Mouse (Mus musculus): Measurements from ENCODE around the gene Naa30. TPM values are rescaled to one million over a fixed set of nuclear protein-coding genes. Genes with fewer than 3 reads are reported as not detected.

The Naa30 gene
- polyA plus RNA-seq, 1 experiment from 2014 or later: 14.0 TPM

GRCm38 (mm10) chr14:49158143-49158925 is 13.7 kb upstream of the Naa30 start:
- no peaks in the 10 kb centered on the region for H3K9me3 ChIP-seq (ENCODE audit: control insufficient read depth, low read length)
- DNase-seq (ENCODE audit: low spot score) (no peak), ATAC-seq (ENCODE audit: low read depth) (no peak)
- H3K9ac ChIP-seq (ENCODE audit: low read depth, low read length): no peak overlapping the region
- no peaks in the 10 kb centered on the region for H3K27me3 ChIP-seq (replicated peaks; ENCODE audit: control insufficient read depth, insufficient read depth, low read length)
- H3K27ac ChIP-seq (replicated peaks; ENCODE audit: low read depth, low read length): no peak overlapping the region
- H3K4me3 ChIP-seq (ENCODE audit: low read depth, low read length): no peak overlapping the region
- H3K4me2 ChIP-seq (ENCODE audit: low read depth, low read length): no peak overlapping the region
- H3K36me3 ChIP-seq (ENCODE audit: control insufficient read depth, insufficient read depth, low read length): no peaks in the 10 kb centered on the region
- 64% methylated on average over 16 of the region's 16 CpGs for WGBS
- H3K4me1 ChIP-seq (ENCODE audit: control insufficient read depth, insufficient read depth, low read length): no peaks in the 10 kb centered on the region

- Histone ChIP-seq H3K4me1 (ENCODE audit: control insufficient read depth, insufficient read depth, low read length) (peaks cover 18% of the 10 kb centered on the region), H3K9me3 (ENCODE audit: control insufficient read depth, low read length) (no peaks in the 10 kb centered on the region), H3K4me3 (ENCODE audit: low read depth, low read length) (peak overlapping the region; percentile 94), H3K4me2 (ENCODE audit: low read depth, low read length) (peak overlapping the region; percentile 94), H3K36me3 (ENCODE audit: control insufficient read depth, insufficient read depth, low read length) (0 out of 2 replicates have a peak, but pooled peaks cover 8% of the 10 kb centered on the region), H3K27ac (replicated peaks; ENCODE audit: low read depth, low read length) (no peak overlapping the region), H3K27me3 (replicated peaks; ENCODE audit: control insufficient read depth, insufficient read depth, low read length) (no peaks in the 10 kb centered on the region), H3K9ac (ENCODE audit: low read depth, low read length) (peak overlapping the region; percentile 95; the same call in 1 of the 2 replicates)
- DNase-seq (ENCODE audit: low spot score) (peak; percentile 4), ATAC-seq (ENCODE audit: low read depth) (no peak)
- 30% methylated on average over 8 of the region's 8 CpGs for WGBS
These were observed 740 bp upstream of the Naa30 start for GRCm38 (mm10) chr14:49171286-49171685.

GRCm38 (mm10) chr14:49172582-49172988 is 559 bp downstream of the Naa30 start:
- under 1% methylated on average over 18 of the region's 46 CpGs for WGBS
- peak; percentile 84 for ATAC-seq (ENCODE audit: low read depth)
- Histone ChIP-seq H3K9me3 (ENCODE audit: control insufficient read depth, low read length) (no peaks in the 10 kb centered on the region), H3K9ac (ENCODE audit: low read depth, low read length) (peak overlapping the region; percentile 95), H3K27me3 (replicated peaks; ENCODE audit: control insufficient read depth, insufficient read depth, low read length) (no peaks in the 10 kb centered on the region), H3K27ac (replicated peaks; ENCODE audit: low read depth, low read length) (peak overlapping the region; percentile 75), H3K4me2 (ENCODE audit: low read depth, low read length) (peak overlapping the region; percentile 94), H3K36me3 (ENCODE audit: control insufficient read depth, insufficient read depth, low read length) (0 out of 2 replicates have a peak, but pooled peaks cover 8% of the 10 kb centered on the region), H3K4me1 (ENCODE audit: control insufficient read depth, insufficient read depth, low read length) (peaks cover 19% of the 10 kb centered on the region), H3K4me3 (ENCODE audit: low read depth, low read length) (peak overlapping the region; percentile 94)
- peak; percentile 51 for DNase-seq (ENCODE audit: low spot score)

GRCm38 (mm10) chr14:49173290-49174135 is 1.5 kb downstream of the Naa30 start:
- Histone ChIP-seq H3K4me2 (ENCODE audit: low read depth, low read length) (peak overlapping the region; percentile 94), H3K27me3 (replicated peaks; ENCODE audit: control insufficient read depth, insufficient read depth, low read length) (no peaks in the 10 kb centered on the region), H3K4me1 (ENCODE audit: control insufficient read depth, insufficient read depth, low read length) (peaks cover 19% of the 10 kb centered on the region), H3K4me3 (ENCODE audit: low read depth, low read length) (peak overlapping the region; percentile 94), H3K9ac (ENCODE audit: low read depth, low read length) (peak overlapping the region; percentile 95), H3K9me3 (ENCODE audit: control insufficient read depth, low read length) (no peaks in the 10 kb centered on the region), H3K36me3 (ENCODE audit: control insufficient read depth, insufficient read depth, low read length) (0 out of 2 replicates have a peak, but pooled peaks cover 8% of the 10 kb centered on the region), H3K27ac (replicated peaks; ENCODE audit: low read depth, low read length) (peak overlapping the region; percentile 75; the same call in 1 of the 2 replicates)
- DNase-seq (ENCODE audit: low spot score): no peak
- ATAC-seq (ENCODE audit: low read depth): no peak
- WGBS: 48% methylated on average over 16 of the region's 16 CpGs

- DNase-seq (ENCODE audit: low spot score) (no peak), ATAC-seq (ENCODE audit: low read depth) (no peak)
- Histone ChIP-seq H3K27ac (replicated peaks; ENCODE audit: low read depth, low read length) (no peak overlapping the region), H3K9me3 (ENCODE audit: control insufficient read depth, low read length) (no peaks in the 10 kb centered on the region), H3K9ac (ENCODE audit: low read depth, low read length) (no peak overlapping the region), H3K36me3 (ENCODE audit: control insufficient read depth, insufficient read depth, low read length) (peaks cover 35% of the 10 kb centered on the region), H3K4me2 (ENCODE audit: low read depth, low read length) (no peak overlapping the region), H3K27me3 (replicated peaks; ENCODE audit: control insufficient read depth, insufficient read depth, low read length) (no peaks in the 10 kb centered on the region), H3K4me3 (ENCODE audit: low read depth, low read length) (no peak overlapping the region), H3K4me1 (ENCODE audit: control insufficient read depth, insufficient read depth, low read length) (peaks cover 4% of the 10 kb centered on the region; the same call in 1 of the 2 replicates)
- WGBS: 73% methylated on average over 3 of the region's 3 CpGs
These were observed 7.7 kb downstream of the Naa30 start for GRCm38 (mm10) chr14:49179736-49180135.

- peaks cover 61% of the 10 kb centered on the region for H3K36me3 ChIP-seq (ENCODE audit: control insufficient read depth, insufficient read depth, low read length)
- H3K9me3 ChIP-seq (ENCODE audit: control insufficient read depth, low read length): no peaks in the 10 kb centered on the region
- H3K4me1 ChIP-seq (ENCODE audit: control insufficient read depth, insufficient read depth, low read length): no peaks in the 10 kb centered on the region
- no peak overlapping the region for H3K4me2 ChIP-seq (ENCODE audit: low read depth, low read length)
- DNase-seq (ENCODE audit: low spot score) (no peak), ATAC-seq (ENCODE audit: low read depth) (no peak)
- H3K4me3 ChIP-seq (ENCODE audit: low read depth, low read length): no peak overlapping the region
- H3K9ac ChIP-seq (ENCODE audit: low read depth, low read length): no peak overlapping the region
- no peaks in the 10 kb centered on the region for H3K27me3 ChIP-seq (replicated peaks; ENCODE audit: control insufficient read depth, insufficient read depth, low read length)
- no peak overlapping the region for H3K27ac ChIP-seq (replicated peaks; ENCODE audit: low read depth, low read length)
- 98% methylated on average over 2 of the region's 2 CpGs for WGBS
These were observed 14.2 kb downstream of the Naa30 start for GRCm38 (mm10) chr14:49186270-49186669.

- Histone ChIP-seq H3K36me3 (ENCODE audit: control insufficient read depth, insufficient read depth, low read length) (no peaks in the 10 kb centered on the region), H3K4me1 (ENCODE audit: control insufficient read depth, insufficient read depth, low read length) (no peaks in the 10 kb centered on the region), H3K27me3 (replicated peaks; ENCODE audit: control insufficient read depth, insufficient read depth, low read length) (no peaks in the 10 kb centered on the region), H3K27ac (replicated peaks; ENCODE audit: low read depth, low read length) (no peak overlapping the region), H3K9ac (ENCODE audit: low read depth, low read length) (no peak overlapping the region), H3K9me3 (ENCODE audit: control insufficient read depth, low read length) (no peaks in the 10 kb centered on the region), H3K4me2 (ENCODE audit: low read depth, low read length) (no peak overlapping the region), H3K4me3 (ENCODE audit: low read depth, low read length) (no peak overlapping the region)
- 78% methylated on average over 2 of the region's 2 CpGs for WGBS
- DNase-seq (ENCODE audit: low spot score): no peak
- ATAC-seq (ENCODE audit: low read depth): no peak
These were observed 25.1 kb downstream of the Naa30 start for GRCm38 (mm10) chr14:49197031-49197527.

GRCm38 (mm10) chr14:49201073-49201778 is 29.2 kb downstream of the Naa30 start:
- no peak for DNase-seq (ENCODE audit: low spot score)
- no peak overlapping the region for H3K27ac ChIP-seq (replicated peaks; ENCODE audit: low read depth, low read length)
- WGBS: 75% methylated on average over 9 of the region's 9 CpGs

More at GRCm38 (mm10) chr14:49201073-49201778, 29.2 kb downstream of the Naa30 start:
- no peak overlapping the region for H3K4me3 ChIP-seq (ENCODE audit: low read depth, low read length)
- H3K4me1 ChIP-seq (ENCODE audit: control insufficient read depth, insufficient read depth, low read length): no peaks in the 10 kb centered on the region
- no peaks in the 10 kb centered on the region for H3K27me3 ChIP-seq (replicated peaks; ENCODE audit: control insufficient read depth, insufficient read depth, low read length)
- no peak overlapping the region for H3K4me2 ChIP-seq (ENCODE audit: low read depth, low read length)
- H3K9me3 ChIP-seq (ENCODE audit: control insufficient read depth, low read length): no peaks in the 10 kb centered on the region
- H3K9ac ChIP-seq (ENCODE audit: low read depth, low read length): no peak overlapping the region
- H3K36me3 ChIP-seq (ENCODE audit: control insufficient read depth, insufficient read depth, low read length): no peaks in the 10 kb centered on the region
- no peak for ATAC-seq (ENCODE audit: low read depth)

Data from embryonic facial prominence, embryonic 14.5 days (tissue).